Mouse (Mus musculus) T-helper 17 cell (primary cell): ENCODE measurements around the gene Lrba.

Experiments used
- in situ Hi-C, 2 experiments: fragments of 300-600 bp; cut with MboI, MseI; formaldehyde crosslinking; loops; 1 replicate in 1 of 2; 2 replicates in 1 of 2; pipeline ENCODE4 v1.15.1; 2025; ENCODE audit warnings: high pct_unique_total_duplicates in 2 of 2

Gene Lrba

DNA sequence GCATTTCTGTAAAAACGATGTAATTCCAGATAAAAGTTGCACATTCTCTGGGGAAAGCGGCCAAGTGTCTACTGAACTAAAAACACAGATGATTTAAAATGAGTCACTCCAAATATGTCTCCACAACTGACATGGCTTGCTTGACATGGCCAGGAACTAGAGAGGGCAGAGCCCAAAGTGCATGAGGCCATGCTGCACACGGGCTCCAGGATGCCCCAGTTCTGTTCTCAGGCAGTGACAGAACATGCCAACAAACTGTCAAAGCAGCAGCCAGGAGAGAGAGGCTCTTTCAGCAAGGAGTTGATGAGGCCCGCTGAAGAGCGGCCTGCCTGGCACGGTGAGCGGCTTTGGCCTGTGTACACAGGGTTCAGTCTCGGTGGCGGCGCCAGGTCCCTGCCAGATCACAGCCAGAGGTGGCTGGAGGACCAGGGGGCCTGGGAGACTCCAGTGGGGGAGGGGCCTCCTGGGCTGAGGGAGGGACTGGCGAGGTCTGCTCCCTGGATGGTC is 562.4 kb downstream of the Lrba start:
- in situ Hi-C loops: loop anchor here in 1 of 2 experiments (10.0 kb wide), 1 partner anchor 188 kb away; no protein-coding TSS in a partner anchor

DNA sequence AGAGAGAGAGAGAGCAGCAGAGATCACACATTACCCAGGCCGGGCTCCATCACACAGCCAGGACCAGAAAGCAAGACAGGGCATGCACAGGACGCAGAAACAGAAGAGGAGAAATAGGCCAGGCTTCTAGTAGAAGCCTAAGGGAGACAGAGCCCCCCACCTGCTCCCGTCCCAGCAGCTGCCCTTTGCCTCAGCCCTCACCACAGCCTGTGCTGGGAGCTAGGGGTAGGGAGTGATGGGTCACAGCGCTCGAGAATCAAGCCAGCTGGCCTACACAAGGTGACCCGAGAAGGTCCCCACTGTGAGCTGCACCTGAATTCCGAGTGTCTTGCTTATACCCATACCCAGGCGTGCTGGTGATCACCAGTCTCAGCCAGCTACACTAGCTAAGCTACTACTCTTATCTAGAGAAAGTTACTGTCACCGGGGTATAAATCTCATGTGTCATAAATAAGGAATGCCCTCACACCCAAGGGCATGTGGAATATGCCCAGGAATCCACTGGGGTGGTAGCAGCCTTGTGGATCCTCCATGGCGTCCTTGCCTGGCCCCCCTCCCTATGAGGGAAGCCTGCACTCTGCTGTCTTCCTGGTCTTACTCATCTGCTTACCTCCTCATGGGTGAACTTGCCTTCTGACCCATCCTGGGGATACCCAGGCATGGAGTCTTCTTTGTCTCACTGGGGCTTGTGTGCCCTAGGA is 563.1 kb downstream of the Lrba start:
- in situ Hi-C loops: loop anchor here in 1 of 2 experiments (10.0 kb wide), 1 partner anchor 187 kb away; no protein-coding TSS in a partner anchor

DNA sequence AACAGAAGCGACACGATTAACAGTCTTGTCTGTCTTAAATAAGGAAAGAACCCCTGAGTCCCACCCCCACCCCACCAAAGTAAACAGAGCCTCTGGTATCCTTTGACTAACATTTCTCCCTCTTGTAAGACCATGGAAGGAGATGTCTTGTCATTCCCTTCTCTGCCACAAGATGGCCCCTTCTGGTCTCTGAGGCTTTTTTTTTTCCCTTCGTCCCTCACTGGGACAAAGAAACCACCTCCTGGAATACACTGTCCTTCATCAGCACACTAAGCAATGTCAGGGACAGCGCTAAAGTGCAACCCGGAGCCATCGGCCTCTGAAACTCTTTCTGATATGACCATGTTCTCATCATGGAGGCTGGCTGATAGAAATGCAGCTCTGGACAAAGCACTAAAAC is 564.2 kb downstream of the Lrba start:
- in situ Hi-C loops: loop anchor here in 1 of 2 experiments (10.0 kb wide), 1 partner anchor 186 kb away; no protein-coding TSS in a partner anchor

DNA sequence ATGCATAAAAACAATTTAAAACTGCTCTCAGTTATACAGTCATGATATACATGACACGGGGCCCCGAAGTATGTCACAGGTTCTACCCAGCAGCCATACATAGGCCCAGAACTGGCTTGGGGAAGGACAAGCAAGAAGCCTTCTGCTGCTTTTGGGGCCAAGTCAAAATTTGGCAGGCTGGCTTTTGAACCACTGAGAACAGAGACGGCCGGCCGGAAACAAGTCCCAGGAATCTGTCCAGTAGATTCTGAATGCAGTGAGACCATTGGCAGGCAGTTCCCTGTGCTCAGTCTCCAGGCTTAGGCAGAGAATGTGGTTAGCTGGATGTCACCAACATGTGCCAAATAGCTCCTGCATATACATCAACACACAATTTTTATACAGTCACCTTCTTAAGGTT is 565.3 kb downstream of the Lrba start:
- in situ Hi-C loops: loop anchor here (5.0 to 10.0 kb wide), 2 partner anchors 185 to 188 kb away; no protein-coding TSS in a partner anchor

DNA sequence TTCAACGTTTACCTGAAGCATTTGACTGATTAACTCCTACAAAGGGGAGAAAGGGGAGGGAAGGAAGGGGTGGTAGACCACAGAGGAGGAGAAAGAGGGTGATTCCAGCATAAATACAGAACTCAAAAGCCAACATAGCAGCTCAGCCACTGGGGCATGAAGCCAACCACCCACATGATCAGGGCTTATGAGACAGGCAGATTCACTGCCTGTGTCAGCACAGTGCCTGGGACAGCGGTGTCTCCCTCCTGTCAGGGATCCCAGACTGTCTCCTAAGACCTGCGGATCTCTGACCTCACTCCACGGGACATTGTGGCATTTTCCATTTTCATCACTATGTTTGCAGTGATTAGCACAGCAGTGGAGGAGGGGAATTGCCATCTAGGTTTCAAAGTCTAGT is 568.8 kb downstream of the Lrba start:
- in situ Hi-C loops: loop anchor here in 1 of 2 experiments (5.0 kb wide), 1 partner anchor 184 kb away; no protein-coding TSS in a partner anchor

DNA sequence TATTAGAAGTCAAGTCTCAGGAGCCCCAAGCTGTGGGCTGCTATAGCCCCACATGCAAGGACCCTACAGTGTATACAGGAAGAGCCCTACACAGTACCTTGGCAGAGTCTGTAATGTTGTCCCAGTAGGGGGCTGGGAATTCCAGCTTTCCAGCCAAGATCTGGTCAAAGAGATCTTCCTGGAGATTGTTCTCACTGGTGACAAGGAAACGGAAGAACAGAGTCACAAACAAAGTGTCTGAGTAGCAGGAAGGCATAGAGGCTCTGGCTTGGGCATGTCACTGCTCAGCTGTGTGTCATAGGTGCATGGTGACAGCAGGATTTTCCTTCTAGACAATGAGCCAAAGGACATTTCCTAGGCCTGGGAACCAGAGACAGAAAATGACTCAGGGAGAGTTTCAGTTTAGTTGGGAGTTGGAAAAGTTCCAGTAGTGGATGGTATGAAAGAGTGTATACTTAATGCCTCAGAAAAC is 569.3 kb downstream of the Lrba start:
- in situ Hi-C loops: loop anchor here in 1 of 2 experiments (5.0 kb wide), 1 partner anchor 184 kb away; no protein-coding TSS in a partner anchor

DNA sequence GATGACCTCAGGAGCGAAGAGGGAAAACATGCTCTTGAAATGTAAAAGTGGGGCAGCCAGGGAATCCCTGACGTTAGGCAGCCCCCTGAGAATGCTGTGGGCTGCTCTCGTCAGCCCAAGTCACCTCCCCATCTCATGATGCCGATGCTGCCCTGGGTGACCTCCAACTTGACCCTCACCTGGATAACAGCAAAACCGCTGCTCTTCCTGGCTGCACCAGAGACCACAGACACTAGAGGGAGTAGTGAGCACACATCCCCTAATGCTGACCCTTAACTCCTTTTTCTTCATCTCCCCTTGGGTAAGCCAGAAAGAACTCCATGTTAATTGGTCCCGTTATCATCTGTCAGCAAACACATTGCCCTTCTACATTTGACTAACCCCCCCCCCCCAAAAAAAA is 572.2 kb downstream of the Lrba start:
- in situ Hi-C loops: no loop called here

DNA sequence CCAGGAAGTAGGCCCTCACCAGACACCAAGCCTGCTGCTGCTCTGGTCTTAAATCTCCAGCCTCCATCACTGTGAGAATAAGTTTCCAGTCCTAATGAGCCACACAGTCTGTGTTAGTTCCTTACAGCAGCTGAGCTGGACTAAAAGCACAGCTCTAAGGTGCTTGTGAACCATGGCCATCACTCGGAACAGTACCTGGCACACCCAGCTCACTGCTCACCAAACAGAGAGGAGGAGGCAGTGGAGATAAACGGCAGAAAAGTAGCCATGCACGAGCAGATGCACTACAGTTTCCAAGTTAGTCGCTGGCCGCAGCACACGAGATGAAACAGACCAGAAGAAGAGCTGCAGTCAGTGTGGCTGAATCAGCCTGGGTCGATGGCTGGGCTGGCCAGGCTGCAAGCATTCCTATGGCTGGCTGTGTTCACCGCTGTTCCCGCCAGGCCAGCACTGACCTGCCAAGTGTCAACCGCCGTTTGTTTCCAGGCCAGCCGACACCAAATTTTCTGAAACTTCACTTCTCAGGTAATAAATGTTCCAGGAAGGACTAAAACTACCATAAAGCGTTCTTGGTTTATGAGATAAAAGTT is 573.5 kb downstream of the Lrba start:
- in situ Hi-C loops: no loop called here

DNA sequence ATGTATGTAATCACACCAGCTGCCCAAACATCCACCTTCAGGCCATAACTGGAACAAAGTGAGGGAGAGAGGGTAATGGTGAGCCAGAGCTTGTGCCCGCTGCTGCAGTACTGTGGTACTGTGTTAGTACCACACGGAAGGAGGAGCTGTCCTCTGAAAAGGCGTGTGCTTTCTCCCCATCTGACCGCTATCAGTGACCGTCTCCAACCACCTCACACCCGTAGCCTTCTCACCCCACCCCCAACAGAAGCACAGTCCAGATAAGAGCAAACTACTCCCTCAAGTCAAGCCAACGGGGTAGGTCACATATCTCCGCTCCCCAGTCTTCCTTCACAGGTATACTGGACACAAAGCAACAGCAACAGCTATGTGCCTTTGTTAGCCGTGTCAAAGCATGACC is 574.6 kb downstream of the Lrba start:
- in situ Hi-C loops: no loop called here

DNA sequence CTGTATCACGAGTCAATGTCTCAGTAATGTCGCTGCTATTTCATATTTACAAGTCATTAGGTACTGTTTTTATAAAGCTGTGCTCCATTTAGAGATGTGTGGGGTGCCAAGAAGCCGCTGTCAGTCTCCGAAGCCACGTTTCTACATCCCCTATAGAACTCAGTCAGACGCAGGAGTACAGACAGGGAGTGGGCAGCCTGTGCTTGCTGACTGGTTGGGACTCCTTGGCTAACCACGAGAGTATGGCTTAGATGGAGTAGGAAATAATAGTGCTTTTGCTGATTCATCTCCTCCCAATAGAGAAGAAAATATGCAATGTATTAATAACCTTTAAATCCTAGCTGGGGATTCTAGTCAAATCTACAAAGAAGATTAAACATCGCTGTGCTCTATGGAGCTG is 576.4 kb downstream of the Lrba start:
- in situ Hi-C loops: no loop called here

DNA sequence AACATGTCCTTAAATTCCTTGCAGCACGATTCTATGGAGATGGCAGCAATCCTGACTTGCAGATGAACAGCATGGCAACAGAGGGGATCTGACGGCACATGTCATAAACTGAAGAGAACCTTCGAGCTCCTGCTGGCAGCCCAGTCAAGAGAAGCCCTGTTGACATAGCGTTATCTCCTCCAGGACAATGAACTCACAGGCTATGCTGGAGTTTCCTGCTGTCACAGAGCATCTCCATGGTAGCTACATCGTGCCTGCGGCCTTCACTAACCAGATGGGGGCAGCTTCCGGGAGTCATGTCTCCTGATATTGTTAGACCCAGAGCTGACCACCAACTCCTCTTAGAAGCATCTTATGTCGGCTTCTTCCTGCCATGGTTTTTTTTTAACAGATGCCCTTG is 578.3 kb downstream of the Lrba start:
- in situ Hi-C loops: no loop called here

DNA sequence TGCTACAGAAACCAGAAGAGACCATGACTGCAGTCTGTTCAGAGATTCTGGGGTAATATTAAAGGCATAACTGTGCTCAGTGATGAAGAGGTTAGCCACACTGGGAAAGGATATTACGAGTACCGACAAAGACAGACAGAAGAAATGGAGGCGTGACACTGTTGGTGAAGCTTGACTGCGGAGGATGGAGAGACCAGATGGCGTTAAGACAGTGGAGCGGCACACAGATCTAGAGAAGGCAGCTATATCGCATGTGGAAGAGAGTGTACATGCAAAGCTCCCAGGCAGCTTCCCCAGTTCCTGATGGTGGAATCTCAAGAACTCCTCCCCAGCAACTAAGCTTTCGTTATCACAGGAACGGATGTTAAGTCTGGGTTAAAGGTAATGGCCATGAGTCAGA is 579.8 kb downstream of the Lrba start:
- in situ Hi-C loops: no loop called here

DNA sequence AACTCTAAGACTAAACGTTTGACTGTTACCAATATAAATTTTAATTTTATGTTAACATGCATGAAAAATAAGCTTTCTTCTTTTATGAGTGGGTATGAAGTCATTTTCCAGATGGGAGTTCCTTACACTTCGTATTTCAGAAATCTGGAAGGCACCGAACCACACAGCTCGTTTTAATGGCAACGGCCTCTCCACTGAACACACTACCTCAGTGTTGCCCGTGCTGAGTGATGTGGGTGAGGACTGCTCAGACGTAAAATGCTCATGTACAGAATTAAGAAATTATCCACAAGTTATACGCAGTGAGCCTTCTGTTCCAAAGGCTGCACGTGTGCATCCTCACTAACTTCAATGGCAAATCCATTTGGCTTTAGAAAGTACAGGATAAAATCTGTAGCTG is 582.4 kb downstream of the Lrba start:
- in situ Hi-C loops: no loop called here

DNA sequence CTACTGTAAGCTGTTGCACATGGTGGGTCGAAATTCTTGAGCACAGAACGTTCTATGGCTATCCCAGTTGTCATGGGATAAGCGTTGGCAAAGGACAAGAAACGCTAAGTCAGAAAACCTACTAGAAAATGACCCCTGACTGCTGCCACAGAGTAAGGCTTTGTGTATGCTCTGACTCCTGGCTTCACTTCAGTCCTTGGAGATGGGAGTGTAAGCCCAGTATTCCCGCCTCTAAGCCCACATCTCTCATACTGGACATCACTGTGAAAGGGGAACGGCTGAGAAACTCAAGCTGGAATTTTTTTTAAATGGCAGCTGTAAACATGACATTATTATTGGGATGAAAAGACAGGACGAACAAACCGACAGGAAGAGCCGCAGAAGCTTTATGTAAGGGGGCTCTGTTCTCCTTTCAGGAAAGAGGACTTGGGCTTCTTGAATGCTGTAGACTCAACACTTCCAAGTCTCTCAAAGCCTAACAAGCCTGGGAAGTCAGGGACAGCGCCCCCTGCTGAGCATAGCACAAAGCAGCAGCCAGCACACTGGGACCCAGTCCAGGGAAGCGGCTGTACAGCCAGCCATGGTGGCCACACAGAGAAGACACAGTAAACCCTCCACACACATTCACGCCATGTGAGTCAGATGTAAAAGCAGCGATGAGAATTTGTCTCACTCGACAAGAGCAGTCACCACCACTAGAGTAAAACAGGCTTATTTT is 583.4 kb downstream of the Lrba start:
- in situ Hi-C loops: no loop called here

DNA sequence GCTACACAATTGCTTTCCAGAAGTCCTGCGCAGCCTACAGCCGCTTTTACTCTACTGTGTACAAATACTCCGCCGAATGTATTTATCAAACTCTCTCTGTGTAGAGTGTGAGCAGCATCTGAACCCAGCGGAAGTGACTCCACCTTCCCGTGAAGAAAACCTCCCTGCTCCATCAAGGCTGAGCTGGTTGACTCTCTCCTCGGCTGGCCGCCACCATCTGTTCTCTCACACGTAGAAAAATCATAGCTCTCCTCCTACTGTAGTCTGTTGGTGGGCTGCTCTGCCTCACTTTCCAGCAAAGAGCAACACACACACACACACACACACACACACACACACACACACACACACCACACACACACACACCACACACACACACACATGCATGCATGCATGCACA is 584.7 kb downstream of the Lrba start:
- in situ Hi-C loops: no loop called here

DNA sequence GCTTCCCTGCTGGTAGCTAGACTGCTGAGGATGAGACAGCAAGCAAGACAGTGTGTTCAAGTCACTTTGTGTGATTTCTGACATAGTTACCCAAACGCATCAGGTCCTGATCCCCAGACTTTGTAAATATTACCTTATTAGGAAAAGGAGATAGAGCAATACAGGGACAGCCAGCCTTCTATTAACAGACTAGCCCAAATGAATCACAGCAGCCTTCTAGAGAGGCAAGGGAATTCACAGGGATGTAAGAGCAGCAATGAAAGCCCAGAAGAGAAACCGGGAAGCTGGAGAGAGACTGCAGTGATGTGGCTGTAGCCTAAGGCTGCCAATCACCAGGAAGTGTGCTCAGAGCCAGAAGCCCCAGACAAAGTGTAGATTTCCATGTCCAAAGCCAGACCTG is 585.2 kb downstream of the Lrba start:
- in situ Hi-C loops: no loop called here

DNA sequence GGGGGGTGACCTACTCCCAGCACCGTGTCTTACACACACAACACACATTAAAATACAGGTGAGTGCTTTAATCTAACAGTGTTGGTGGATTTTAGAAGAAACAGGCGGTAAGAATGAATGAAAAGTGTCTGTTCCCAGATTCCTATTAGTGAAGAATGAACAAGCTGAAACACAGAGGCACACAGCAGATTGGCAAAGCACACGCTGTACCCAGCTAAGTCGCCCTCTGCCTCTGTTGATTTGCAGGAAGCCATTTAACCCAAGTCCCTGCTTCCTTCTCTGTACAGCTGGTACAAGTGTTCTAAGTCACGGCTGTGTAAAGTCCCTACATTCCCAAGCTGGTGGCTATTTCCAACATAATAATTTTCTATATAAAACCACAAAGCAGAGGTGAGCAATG is 586.4 kb downstream of the Lrba start:
- in situ Hi-C loops: no loop called here

DNA sequence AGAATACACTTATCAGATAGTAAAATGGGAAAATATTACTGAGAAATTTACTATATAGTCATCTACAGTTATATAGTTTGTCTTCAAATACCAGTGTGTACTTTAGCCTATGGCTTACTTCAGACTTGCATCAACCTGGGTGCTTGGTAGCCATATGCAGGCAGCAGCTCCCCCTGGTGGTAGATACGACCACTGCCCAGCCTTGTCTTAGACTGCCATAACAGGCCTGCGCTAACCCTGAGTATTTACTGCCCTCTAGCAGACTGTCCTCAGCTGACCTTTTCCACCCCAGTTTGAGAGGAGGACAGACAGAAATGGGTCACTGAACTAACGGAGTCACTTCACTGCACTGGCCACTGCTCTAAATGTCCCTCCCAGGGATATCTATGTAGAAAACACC is 588.2 kb downstream of the Lrba start:
- in situ Hi-C loops: no loop called here

DNA sequence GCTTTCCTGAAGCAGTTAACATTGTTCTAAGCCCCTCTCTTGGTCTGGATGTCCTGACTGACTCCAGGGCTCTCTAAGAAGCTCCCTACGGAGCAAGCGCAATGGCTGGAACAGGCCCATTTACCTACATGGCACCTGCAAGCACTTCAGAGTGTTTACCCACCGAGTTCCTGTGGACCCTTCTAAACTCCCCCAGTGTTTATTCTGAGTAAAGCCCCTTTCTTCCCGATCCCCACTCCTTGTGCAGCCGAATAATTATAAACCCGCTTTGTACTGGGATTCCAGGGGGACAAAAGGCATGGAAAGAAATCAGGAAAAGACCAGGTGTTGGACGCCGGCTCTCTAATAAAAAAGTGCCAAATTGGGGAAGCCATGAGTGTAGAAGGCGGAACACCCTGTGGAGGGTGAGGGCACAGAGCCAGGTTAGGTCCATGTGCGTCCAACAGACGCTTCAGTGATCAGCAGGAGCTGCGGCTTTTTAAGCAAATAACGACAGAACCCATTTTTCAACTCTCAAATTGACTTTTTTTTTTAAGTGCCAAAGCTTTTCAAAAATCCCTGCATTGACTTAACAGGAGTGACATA is 593.6 kb downstream of the Lrba start:
- in situ Hi-C loops: no loop called here

DNA sequence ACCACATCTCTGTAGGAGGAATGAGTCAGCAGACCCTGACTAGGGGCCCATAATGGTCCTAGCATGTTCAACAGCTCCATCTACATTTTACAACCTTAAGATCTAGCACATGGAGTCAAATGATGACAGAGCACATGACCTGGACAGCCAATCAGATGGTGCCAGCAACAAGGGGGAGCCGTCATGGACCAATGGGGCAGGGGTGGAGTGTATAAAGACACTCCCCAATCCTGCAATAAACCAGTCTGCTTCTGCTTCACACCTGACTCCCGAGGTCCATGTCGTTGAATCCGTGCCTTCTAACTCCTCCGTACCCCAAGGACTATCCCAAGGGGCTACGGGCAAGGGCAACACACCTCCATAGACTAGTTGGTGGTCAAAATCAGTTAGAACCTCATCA is 594.9 kb downstream of the Lrba start:
- in situ Hi-C loops: no loop called here

DNA sequence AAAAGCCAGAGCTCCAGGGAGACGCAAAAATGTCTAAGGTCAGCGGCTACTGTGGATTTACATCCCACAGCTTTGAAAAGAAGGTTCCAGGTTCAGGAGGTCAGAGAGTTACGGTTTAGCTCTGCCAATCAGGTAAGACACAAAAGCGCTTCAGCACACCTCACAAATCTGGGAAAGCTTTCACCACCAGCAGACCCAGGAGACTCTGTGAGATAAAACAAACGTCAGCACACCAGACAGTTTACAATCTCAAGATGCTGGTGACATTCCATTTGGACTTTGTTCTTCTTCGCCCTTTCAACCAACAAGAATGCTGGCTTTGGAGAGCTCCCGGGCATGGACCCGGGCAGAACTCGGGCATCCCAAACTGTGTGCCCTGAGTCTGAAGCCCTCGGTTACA is 595.9 kb downstream of the Lrba start:
- in situ Hi-C loops: no loop called here

DNA sequence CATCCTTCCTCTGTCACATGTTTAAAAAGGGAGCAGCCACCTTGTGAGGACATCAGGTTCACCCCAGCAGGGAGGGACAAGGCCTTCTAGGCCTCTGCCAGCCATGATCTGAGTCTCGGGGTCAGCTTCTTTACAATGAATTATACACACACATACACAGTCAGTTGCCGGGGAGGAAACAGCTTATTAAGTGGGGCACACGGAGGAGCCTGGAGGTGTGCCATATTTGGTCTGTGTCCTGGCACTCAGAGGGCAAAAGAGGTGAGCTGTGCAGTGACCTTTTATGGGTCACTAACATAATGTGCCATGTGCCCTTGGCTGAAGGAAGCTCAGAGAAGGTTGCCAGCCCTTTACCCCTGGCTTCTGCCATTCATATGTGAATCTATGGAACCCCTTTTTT is 596.9 kb downstream of the Lrba start:
- in situ Hi-C loops: no loop called here
